Mouse (Mus musculus) thymus, adult 2 months (tissue): ENCODE measurements at regions not wholly inside any gene's neighbourhood (a gene's known extent, or its start where the extent isn't known, plus 50 kb on each side); places are given as distances from the start of the nearest gene placed in this dataset.

Experiments
- CTCF ChIP-seq: fragments of 200-500 bp; IDR thresholded peaks from 2 replicates; pipeline ENCODE4 v1.5.1; 2012; ENCODE audit warnings: mild to moderate bottlenecking, control low read depth, low read length, moderate library complexity, borderline replicate concordance; ENCODE audit not compliant: control insufficient read depth, poor library complexity, insufficient read depth; ENCODE audit errors: extremely low read depth
- POLR2A ChIP-seq: fragments of 200-500 bp; IDR thresholded peaks from 2 replicates; pipeline ENCODE4 v1.6.1; 2012; ENCODE audit warnings: mild to moderate bottlenecking, low read length, control low read depth, moderate library complexity; ENCODE audit not compliant: control insufficient read depth, poor library complexity, insufficient read depth; ENCODE audit errors: extremely low read depth

DNA sequence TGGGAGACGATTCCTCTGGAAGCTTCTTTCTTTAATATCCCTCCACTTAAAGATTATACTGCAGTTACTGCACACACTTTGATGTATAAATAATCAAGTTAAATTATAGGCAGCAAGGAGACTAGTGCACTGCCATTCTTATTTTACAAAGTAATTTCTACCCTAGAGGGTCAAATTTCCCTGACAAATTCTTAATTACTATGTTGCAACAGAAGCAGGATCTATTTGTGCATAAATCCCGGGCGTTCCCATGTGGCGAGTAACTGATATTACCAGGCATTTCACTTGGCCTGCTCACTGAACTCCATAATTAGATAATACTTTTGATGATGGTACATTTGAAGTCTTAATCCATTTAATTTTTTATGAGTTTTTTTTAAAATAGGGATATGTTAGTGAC is 222.7 kb downstream of the Rergl start:
- no peak for TF ChIP-seq CTCF
- TF ChIP-seq POLR2A, result no peak
